Mouse (Mus musculus): ENCODE measurements around the gene Zbtb5.
A peak's percentile ranks its signal among the peaks of the same experiment; 100 is the strongest.
"Not testable (repeated sequence)": the region's sequence is repeated elsewhere in the genome, so short reads cannot be mapped to it uniquely, and the experiment has no call there.

The Zbtb5 gene

GRCm38 (mm10) chr4:44970612-44971110 lies 41.6 kb downstream of the Zbtb5 start:
- DNase-seq (ENCODE audit: low spot score in 2 of 2), result peak; percentile 38 to 65

DNA sequence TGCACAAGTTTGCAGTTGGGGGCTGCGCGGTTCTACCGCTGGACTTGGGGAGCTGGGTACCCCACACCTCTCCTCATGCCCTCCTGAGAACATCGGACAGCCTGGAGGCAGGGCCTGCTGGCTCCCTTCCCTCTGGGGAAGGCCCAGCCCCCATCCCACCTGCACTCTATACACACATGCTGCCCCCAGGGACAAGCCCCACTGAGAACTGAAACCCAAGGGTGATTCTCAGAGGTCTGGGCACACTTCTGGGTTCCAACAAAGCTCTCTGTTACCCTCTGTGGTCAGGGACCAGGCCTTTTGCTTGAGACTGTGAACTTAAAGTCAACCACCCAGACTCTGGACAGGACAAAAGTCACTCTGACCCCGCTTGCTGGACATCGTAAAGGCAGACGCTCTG lies 42.2 kb downstream of the Zbtb5 start:
- DNase-seq (ENCODE audit: low spot score in 2 of 2), result peak in 1 of 2 experiments; percentile 57

GRCm38 (mm10) chr4:44967402-44967801 lies 44.8 kb downstream of the Zbtb5 start:
- DNase-seq (ENCODE audit: low spot score in 2 of 2), result peak in 1 of 2 experiments; percentile 19

GRCm38 (mm10) chr4:44965736-44966135 lies 46.5 kb downstream of the Zbtb5 start:
- no peak for DNase-seq (ENCODE audit: low spot score in 2 of 2)

- no peak for DNase-seq (ENCODE audit: low spot score in 2 of 2)
These were observed 47.0 kb downstream of the Zbtb5 start for GRCm38 (mm10) chr4:44965175-44965574.

GRCm38 (mm10) chr4:44963156-44963555 lies 49.1 kb downstream of the Zbtb5 start:
- DNase-seq (ENCODE audit: low spot score in 2 of 2), result no peak

GRCm38 (mm10) chr4:44959220-44959619 lies 53.0 kb downstream of the Zbtb5 start:
- DNase-seq (ENCODE audit: low spot score in 2 of 2), result no peak

- no peak for DNase-seq (ENCODE audit: low spot score in 2 of 2)
These were observed 53.4 kb downstream of the Zbtb5 start for GRCm38 (mm10) chr4:44958776-44959175.

DNA sequence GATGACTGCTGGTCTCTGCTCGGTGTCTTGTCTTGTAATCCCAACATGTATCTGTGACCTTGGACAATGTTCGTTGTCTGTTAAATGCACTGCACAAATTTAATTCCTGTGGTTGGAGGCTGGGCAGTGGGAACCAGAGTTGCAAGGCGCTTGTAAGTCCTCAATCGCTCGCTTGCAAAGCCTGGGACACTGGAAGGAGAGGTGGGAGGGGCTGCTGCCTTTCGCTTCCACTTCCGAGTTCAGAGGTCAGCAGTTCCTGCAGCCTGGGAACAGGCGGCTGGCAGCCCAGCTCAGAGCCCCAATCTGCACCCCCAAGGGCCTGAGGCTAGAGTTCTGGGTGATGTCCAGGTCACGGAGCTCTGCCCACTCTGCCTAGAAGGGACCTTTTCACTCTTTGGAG lies 59.2 kb downstream of the Zbtb5 start:
- no peak for DNase-seq (ENCODE audit: low spot score in 2 of 2)

DNA sequence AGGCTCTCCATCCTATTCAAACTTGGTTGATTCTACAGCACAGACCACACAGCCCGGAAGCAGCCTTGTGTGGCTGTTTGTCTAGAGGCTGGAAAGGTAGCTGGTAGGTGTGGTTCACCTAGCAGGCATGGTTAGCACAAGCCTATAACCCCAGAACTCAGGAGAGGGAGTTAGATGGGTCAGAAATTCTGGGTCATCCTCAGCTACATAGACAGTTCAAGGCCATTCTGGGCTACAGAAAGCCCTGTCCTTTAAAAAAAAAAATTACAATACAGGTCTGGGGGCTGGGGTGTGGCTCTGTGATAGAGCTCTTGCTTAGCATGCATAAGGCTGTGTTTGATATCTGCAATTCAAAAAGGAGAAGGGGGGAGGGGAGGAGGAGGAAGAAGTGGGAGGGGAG lies 63.9 kb downstream of the Zbtb5 start:
- DNase-seq (ENCODE audit: low spot score in 2 of 2), result no peak

DNA sequence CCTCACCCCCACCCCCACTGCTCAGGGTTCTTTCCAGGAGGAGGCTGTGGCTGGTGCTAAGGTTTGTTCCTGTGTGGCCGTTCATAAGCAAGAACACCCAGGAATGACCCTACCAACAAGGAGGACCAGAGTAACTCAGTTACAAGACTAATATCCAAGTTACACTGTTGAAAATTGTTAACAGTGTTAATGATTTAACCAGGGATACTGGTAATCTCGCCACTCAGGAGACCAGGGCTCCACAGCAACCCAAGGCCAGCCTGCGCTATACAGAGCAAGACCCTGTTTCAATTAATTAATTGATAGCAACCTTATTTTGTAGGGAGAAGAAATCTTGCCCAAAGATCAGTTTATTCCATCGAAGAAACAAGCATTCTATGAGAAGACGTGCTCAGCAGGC lies 64.7 kb downstream of the Zbtb5 start:
- no peak for DNase-seq (ENCODE audit: low spot score in 2 of 2)

DNA sequence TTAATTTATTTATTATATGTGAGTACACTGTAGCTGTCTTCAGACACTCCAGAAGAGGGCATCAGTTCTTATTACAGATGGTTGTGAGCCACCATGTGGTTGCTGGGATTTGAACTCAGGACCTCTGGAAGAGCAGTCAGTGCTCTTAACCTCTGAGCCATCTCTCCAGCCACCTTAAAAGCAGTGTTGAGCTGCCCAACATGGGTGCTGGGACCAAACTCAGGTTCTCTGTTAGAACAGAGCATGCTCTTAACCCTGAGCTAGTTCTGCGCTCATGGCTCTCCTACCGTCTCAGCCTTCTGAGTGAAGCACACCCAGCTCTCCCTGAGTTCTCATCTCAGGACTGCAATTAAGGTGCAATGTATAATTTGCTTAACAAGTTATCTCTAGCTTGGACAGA lies 66.1 kb downstream of the Zbtb5 start:
- not testable (repeated sequence) for DNase-seq (ENCODE audit: low spot score in 2 of 2)

DNA sequence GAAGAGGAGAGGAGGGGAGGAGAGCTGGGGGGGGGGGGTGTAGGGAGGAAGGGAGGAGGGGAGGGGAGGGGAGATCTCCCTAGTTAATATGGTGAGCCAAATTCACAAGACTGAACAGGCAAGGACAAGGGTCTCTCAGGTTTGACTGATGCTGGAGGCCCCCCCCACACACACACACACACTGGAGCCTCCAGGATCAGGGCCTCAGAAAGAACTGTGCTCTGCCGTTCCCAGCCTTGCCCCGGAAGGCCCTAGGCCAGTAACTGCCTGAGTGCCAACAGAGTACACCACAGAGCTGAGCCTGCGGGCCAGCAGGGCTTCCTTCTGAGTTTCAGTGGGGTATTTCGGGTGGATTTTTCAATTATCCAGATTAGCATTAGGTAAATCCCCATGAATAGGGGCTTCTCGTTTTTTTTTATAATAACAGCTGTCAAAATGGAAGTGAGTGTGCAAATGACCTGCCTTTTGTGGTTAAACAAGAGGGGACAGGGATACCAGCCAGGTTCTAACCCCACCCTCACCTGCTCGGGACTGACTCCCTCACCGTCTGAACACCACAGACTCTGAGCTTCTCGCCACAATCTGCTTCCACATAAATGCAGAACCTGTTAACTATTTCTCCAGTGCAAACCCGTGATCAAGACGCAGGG lies 67.7 kb downstream of the Zbtb5 start:
- peak in 1 of 2 experiments; percentile 28 for DNase-seq (ENCODE audit: low spot score in 2 of 2)

DNA sequence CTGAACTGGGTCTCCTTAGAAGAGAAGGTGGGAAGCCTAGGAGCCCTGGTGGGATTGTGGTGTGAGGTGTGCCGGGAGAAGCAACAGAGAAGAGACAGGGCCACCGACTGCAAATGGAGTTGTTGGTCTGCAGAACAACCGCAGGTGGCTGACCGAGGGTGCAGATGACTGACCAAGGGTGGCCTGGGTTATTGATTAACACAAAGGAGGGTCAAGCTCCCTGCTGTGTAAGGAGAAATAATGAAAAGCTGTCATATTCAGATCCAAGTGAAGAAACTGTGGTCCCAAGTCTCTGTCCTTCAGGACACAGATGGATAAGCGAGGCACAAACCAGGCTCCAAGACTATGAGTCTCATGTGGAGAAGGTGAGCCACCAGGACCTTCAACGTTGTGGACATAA lies 68.7 kb downstream of the Zbtb5 start:
- no peak for DNase-seq (ENCODE audit: low spot score in 2 of 2)

DNA sequence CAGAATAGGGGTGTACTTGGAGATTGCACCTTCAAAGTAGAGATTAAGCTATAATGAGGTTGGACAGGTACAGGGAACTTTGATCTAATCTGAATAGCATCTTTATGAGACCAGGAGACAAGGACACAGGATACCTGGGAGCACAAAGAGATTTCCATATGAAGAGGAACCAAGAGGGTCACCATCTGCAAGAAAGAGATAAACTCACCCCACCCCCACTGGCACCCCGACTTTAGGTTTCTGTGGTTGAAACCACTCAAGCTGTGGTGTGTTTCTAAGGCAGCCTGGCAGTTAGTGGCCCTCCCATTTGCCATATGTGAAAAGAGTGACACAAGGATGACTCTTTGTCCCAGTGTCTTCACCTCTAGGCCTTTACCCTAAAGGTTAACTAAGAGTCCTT lies 70.0 kb downstream of the Zbtb5 start:
- DNase-seq (ENCODE audit: low spot score in 2 of 2), result no peak

Measured in natural killer cell, adult 2 months (primary cell).